Mouse (Mus musculus) erythroblast, embryonic 14.5 days (primary cell): ENCODE results near the gene Gls.

ENCODE experiments used
- GATA1 ChIP-seq: IDR thresholded peaks from 2 replicates; pipeline ENCODE4 v1.6.1; 2012; ENCODE audit warnings: low read length, inconsistent platforms, mixed read lengths
- TAL1 ChIP-seq: IDR thresholded peaks from 3 replicates; pipeline ENCODE4 v1.6.1; 2012; ENCODE audit warnings: low read length, inconsistent platforms, mixed read lengths

GRCm38 (mm10) chr1:52256194-52256593, 23.2 kb upstream of the Gls start:
- TF ChIP-seq GATA1 = no peak
- no peak for TF ChIP-seq TAL1
